10 mouse cellular contexts compared by ENCODE assay signal in genomic region chr6:49808076-49808475, GRCm38 (mm10). TPM values are rescaled to one million over a fixed set of nuclear protein-coding genes. Genes with fewer than 3 reads are reported as not detected.
DNase-seq lines count a peak whose midpoint lies in the region; ATAC-seq and TF ChIP-seq lines count a peak whose summit lies in the region.
"Had no signal": no experiment of that assay in that cellular context is flagged by ENCODE, and none has a peak within 500 bp of the region (broad histone marks: within the 10 kb centered on the region; RNA-seq: fewer than 3 reads in every experiment).

No protein-coding gene starts in this region.

- no peaks in the 10 kb centered on the region for H3K9me3 ChIP-seq in heart, embryonic 12.5 days (replicated peaks)
- H3K9me3 ChIP-seq in embryonic facial prominence, embryonic 11.5 days (replicated peaks; ENCODE audit: control insufficient read depth, low read length): no peaks in the 10 kb centered on the region
- no peaks in the 10 kb centered on the region for H3K9me3 ChIP-seq in intestine, embryonic 15.5 days
- no peaks in the 10 kb centered on the region for H3K9me3 ChIP-seq in midbrain, postnatal 0 days (ENCODE audit: low read length)

- 14% methylated on average over 13 of the region's 13 CpGs for WGBS in heart, embryonic 12.5 days
- WGBS in embryonic facial prominence, embryonic 11.5 days: 16% methylated on average over 13 of the region's 13 CpGs
- WGBS in intestine, embryonic 15.5 days: 27% methylated on average over 13 of the region's 13 CpGs
- WGBS in midbrain, postnatal 0 days: 31% methylated on average over 13 of the region's 13 CpGs

- TF ChIP-seq CTCF in midbrain, postnatal 0 days (IDR thresholded peaks at IDR 0.05): no peak

- H3K36me3 ChIP-seq in heart, embryonic 12.5 days: no peaks in the 10 kb centered on the region
- H3K36me3 ChIP-seq in embryonic facial prominence, embryonic 11.5 days (replicated peaks; ENCODE audit: control insufficient read depth, insufficient read depth, low read depth, low read length): no peaks in the 10 kb centered on the region
- no peaks in the 10 kb centered on the region for H3K36me3 ChIP-seq in intestine, embryonic 15.5 days
- no peaks in the 10 kb centered on the region for H3K36me3 ChIP-seq in midbrain, postnatal 0 days (ENCODE audit: insufficient read depth, low read length)

- 0 out of 2 replicates have a peak, but pooled peaks cover 5% of the 10 kb centered on the region for H3K4me1 ChIP-seq in heart, embryonic 12.5 days (replicated peaks)
- H3K4me1 ChIP-seq in embryonic facial prominence, embryonic 11.5 days (ENCODE audit: control insufficient read depth, insufficient read depth, low read length): no peaks in the 10 kb centered on the region; the same call in 1 of the 2 replicates
- H3K4me1 ChIP-seq in intestine, embryonic 15.5 days (replicated peaks): no peaks in the 10 kb centered on the region
- no peaks in the 10 kb centered on the region for H3K4me1 ChIP-seq in midbrain, postnatal 0 days (ENCODE audit: insufficient read depth, low read length)

- H3K4me2 ChIP-seq in heart, embryonic 12.5 days: peak overlapping the region; percentile 64
- H3K4me2 ChIP-seq in embryonic facial prominence, embryonic 11.5 days (ENCODE audit: low read depth, low read length): peak overlapping the region; percentile 44
- peak overlapping the region; percentile 43 for H3K4me2 ChIP-seq in intestine, embryonic 15.5 days (replicated peaks)
- peak overlapping the region; percentile 33 for H3K4me2 ChIP-seq in midbrain, postnatal 0 days (ENCODE audit: low read depth, low read length, poor library complexity, severe bottlenecking)

- no peak for DNase-seq in heart, adult 9 months (ENCODE audit: low spot score in 2 of 2)
- DNase-seq in embryonic facial prominence, embryonic 11.5 days (ENCODE audit: low spot score): peak; percentile 19
- DNase-seq in midbrain, postnatal 0 days (ENCODE audit: low spot score): no peak
- no peak for DNase-seq in ovary, postnatal 10 days (ENCODE audit: low spot score)
- DNase-seq in layer of hippocampus, postnatal 14 days (ENCODE audit: low spot score in 2 of 2): no peak
- no peak for DNase-seq in left cerebral cortex, adult 8-10 months (ENCODE audit: low spot score in 2 of 2)
- DNase-seq: adrenal gland, postnatal 14 days had no signal

- H3K27me3 ChIP-seq in heart, embryonic 12.5 days (replicated peaks): 0 out of 2 replicates have a peak, but pooled peaks cover 3% of the 10 kb centered on the region
- H3K27me3 ChIP-seq in embryonic facial prominence, embryonic 11.5 days (ENCODE audit: control insufficient read depth, insufficient read depth, low read length): peaks cover 3% of the 10 kb centered on the region; the same call in 1 of the 2 replicates
- no peaks in the 10 kb centered on the region for H3K27me3 ChIP-seq in intestine, embryonic 15.5 days (replicated peaks)
- H3K27me3 ChIP-seq in midbrain, postnatal 0 days (ENCODE audit: insufficient read depth, low read length): 0 out of 2 replicates have a peak, but pooled peaks cover 3% of the 10 kb centered on the region

- peak overlapping the region; percentile 36 for H3K4me3 ChIP-seq in heart, embryonic 12.5 days
- H3K4me3 ChIP-seq in embryonic facial prominence, embryonic 11.5 days (ENCODE audit: low read depth, low read length): peak overlapping the region; percentile 15
- no peak overlapping the region for H3K4me3 ChIP-seq in intestine, embryonic 15.5 days (replicated peaks)
- peak overlapping the region; percentile 15; the same call in 1 of the 2 replicates for H3K4me3 ChIP-seq in midbrain, postnatal 0 days (ENCODE audit: low read depth, low read length)

- H3K27ac ChIP-seq in heart, embryonic 12.5 days (ENCODE audit: poor library complexity, severe bottlenecking): no peak overlapping the region
- no peak overlapping the region for H3K27ac ChIP-seq in embryonic facial prominence, embryonic 11.5 days (replicated peaks; ENCODE audit: low read depth, low read length)
- no peak overlapping the region for H3K27ac ChIP-seq in intestine, embryonic 15.5 days
- H3K27ac ChIP-seq in midbrain, postnatal 0 days (ENCODE audit: low read depth, low read length): no peak overlapping the region

- no peak for ATAC-seq in heart, embryonic 12.5 days (ENCODE audit: insufficient number of reproducible peaks, low FRiP score)
- no peak for ATAC-seq in embryonic facial prominence, embryonic 11.5 days (replicated peaks; ENCODE audit: insufficient number of reproducible peaks, low FRiP score, low TSS enrichment, low read depth)
- no peak for ATAC-seq in intestine, embryonic 15.5 days
- no peak for ATAC-seq in midbrain, postnatal 0 days (ENCODE audit: low FRiP score)

- H3K9ac ChIP-seq in heart, embryonic 12.5 days: 0 out of 2 replicates have a peak overlapping the region, but pooled peaks have one; percentile 12
- 0 out of 2 replicates have a peak overlapping the region, but pooled peaks have one; percentile 18 for H3K9ac ChIP-seq in embryonic facial prominence, embryonic 11.5 days (replicated peaks; ENCODE audit: low read length)
- no peak overlapping the region for H3K9ac ChIP-seq in intestine, embryonic 15.5 days
- H3K9ac ChIP-seq in midbrain, postnatal 0 days (replicated peaks; ENCODE audit: low read length, poor library complexity, severe bottlenecking): no peak overlapping the region

RNA-seq across cellular contexts. Expression of gene Npy, which starts 14.4 kb away (rescaled TPM):
- 2.7 and 3.5 TPM in 2 replicates for polyA plus RNA-seq in heart, embryonic 12.5 days (2016; fragmentation: Nextera tagmentation; extraction: Ambion mirVana)
- 2.5 and 4.6 TPM in 2 replicates for polyA plus RNA-seq in embryonic facial prominence, embryonic 11.5 days (2014; fragmentation: Nextera tagmentation; extraction: Ambion mirVana)
- polyA plus RNA-seq in intestine, embryonic 15.5 days (2015; fragmentation: Nextera tagmentation; extraction: Ambion mirVana): 16.7 and 25.0 TPM in 2 replicates
- 93.2 and 131 TPM in 2 replicates for total RNA-seq in midbrain, postnatal 0 days (2014; rRNA removed)
- polyA plus RNA-seq in midbrain, postnatal 0 days (2015; fragmentation: Nextera tagmentation; extraction: Ambion mirVana): 130 and 133 TPM in 2 replicates
- 100 to 1,000 TPM in 1 of 2 experiments, 10 to 100 TPM in 1; 77.2 to 104 TPM for total RNA-seq in layer of hippocampus, postnatal 14 days (2021)
- 100 to 1,000 TPM; 127 to 173 (median 158) TPM for total RNA-seq in left cerebral cortex, adult 8-10 months (2022)
- total RNA-seq: megakaryocyte-erythroid progenitor cell, adult 5-6 weeks had no signal

Comparison
In these comparisons a context has a peak if more than half of its experiments do, and no peak if none do; other contexts are left out.
1. H3K9ac ChIP-seq: peak in heart, embryonic 12.5 days (single experiment) and embryonic facial prominence, embryonic 11.5 days (single experiment); none in intestine, embryonic 15.5 days (single experiment) and midbrain, postnatal 0 days (single experiment).
2. Peak in every context shown above with its lines, with median percentiles within 50 percentile points of each other: H3K4me2 ChIP-seq.